Mouse (Mus musculus) neural tube, embryonic 14.5 days (tissue): Measurements from ENCODE around the gene Nell1. TPM values are rescaled to one million over a fixed set of nuclear protein-coding genes. Genes with fewer than 3 reads are reported as not detected.

ENCODE experiments used
- ATAC-seq: fragments of 200-750 bp; cut with Nextera tagmentation; 2 replicates; pipeline ENCODE4 v1.8.0; 2017; ENCODE audit warnings: low read depth, mild to moderate bottlenecking, moderate TSS enrichment, moderate library complexity
- H3K27ac ChIP-seq: fragments of 300-500 bp; sonication (generic); 2 replicates; pipeline ENCODE4 v1.5.1; 2014; ENCODE audit warnings: low read depth, mild to moderate bottlenecking, control low read depth, low read length, moderate library complexity, mixed read lengths
- H3K27me3 ChIP-seq: fragments of 300-500 bp; sonication (generic); 2 replicates; pipeline ENCODE4 v1.6.1; 2014; ENCODE audit warnings: low read length; ENCODE audit not compliant: control insufficient read depth, insufficient read depth
- H3K36me3 ChIP-seq: fragments of 300-500 bp; sonication (generic); 2 replicates; pipeline ENCODE4 v1.6.1; 2014; ENCODE audit warnings: low read length, mixed read lengths; ENCODE audit not compliant: control insufficient read depth, insufficient read depth
- H3K4me1 ChIP-seq: fragments of 300-500 bp; sonication (generic); 2 replicates; pipeline ENCODE4 v1.6.1; 2014; ENCODE audit warnings: low read length; ENCODE audit not compliant: control insufficient read depth, insufficient read depth
- H3K4me2 ChIP-seq: fragments of 300-500 bp; sonication (generic); 2 replicates; pipeline ENCODE4 v1.6.1; 2014; ENCODE audit warnings: mild to moderate bottlenecking, low read depth, low read length, control low read depth
- H3K4me3 ChIP-seq: fragments of 300-500 bp; sonication (generic); 2 replicates; pipeline ENCODE4 v1.5.1; 2014; ENCODE audit warnings: low read depth, low read length, control low read depth, mixed read lengths
- H3K9ac ChIP-seq: fragments of 300-500 bp; sonication (generic); replicated peaks from 2 replicates; pipeline ENCODE4 v1.6.1; 2014; ENCODE audit warnings: low read depth, mild to moderate bottlenecking, control low read depth, low read length, mixed read lengths
- H3K9me3 ChIP-seq: fragments of 300-500 bp; sonication (generic); 2 replicates; pipeline ENCODE4 v1.6.1; 2016; ENCODE audit warnings: low read length; ENCODE audit not compliant: control insufficient read depth
- WGBS: fragments of 180-500 bp; shearing (Covaris S2); extraction: QIAGEN DNeasy Blood & Tissue Kit; methylation state at CpG from one replicate; pipeline ENCODE4 v1.1.7; 2014; 5-methylcytosine and 5-hydroxymethylcytosine counted together
- polyA plus RNA-seq: library from polyadenylated mRNA; unstranded; fragments of >200 nt; fragmentation: Nextera tagmentation; extraction: Ambion mirVana; gene quantifications from 2 replicates; pipeline ENCODE4 v1.2.1, GENCODE M21; 2014

Nell1 gene
- polyA plus RNA-seq, 1 experiment from 2014 or later, result 51.3 TPM

GRCm38 (mm10) chr7:50137706-50138105 is 163.0 kb downstream of the Nell1 start:
- Histone ChIP-seq H3K27me3 (no peaks in the 10 kb centered on the region), H3K4me1 (no peaks in the 10 kb centered on the region), H3K9me3 (no peaks in the 10 kb centered on the region), H3K9ac (no peak overlapping the region), H3K4me3 (no peak overlapping the region), H3K4me2 (no peak overlapping the region), H3K27ac (no peak overlapping the region), H3K36me3 (no peaks in the 10 kb centered on the region)
- WGBS, result 94% methylated on average over 3 of the region's 3 CpGs
- no peak for ATAC-seq

GRCm38 (mm10) chr7:50149326-50149725 is 174.7 kb downstream of the Nell1 start:
- H3K27me3 ChIP-seq, result no peaks in the 10 kb centered on the region
- H3K9ac ChIP-seq, result no peak overlapping the region
- H3K27ac ChIP-seq, result no peak overlapping the region
- 97% methylated on average over 7 of the region's 7 CpGs for WGBS
- H3K36me3 ChIP-seq, result no peaks in the 10 kb centered on the region
- H3K4me2 ChIP-seq, result no peak overlapping the region
- H3K9me3 ChIP-seq, result no peaks in the 10 kb centered on the region
- H3K4me3 ChIP-seq, result no peak overlapping the region
- H3K4me1 ChIP-seq, result no peaks in the 10 kb centered on the region
- ATAC-seq, result no peak

DNA sequence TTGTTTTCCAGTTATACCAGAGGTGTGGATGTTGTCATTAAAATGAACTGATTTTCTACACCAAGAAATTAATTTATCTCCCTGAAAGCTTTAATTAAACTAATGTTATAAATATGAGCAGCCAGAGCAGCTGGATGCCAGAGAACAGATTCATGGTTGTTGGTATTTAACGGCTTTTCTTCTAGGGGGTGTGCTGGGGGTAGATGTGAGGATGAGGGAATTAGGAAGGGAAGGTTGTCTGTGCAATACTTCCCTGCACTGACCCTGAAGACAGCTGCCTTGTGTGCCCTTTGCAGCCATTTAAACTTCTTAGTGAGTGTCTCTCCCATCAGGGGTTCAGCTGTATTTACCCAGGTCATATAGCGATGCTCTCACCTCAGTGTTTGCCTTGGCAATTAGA is 176.2 kb downstream of the Nell1 start:
- H3K9ac ChIP-seq, result no peak overlapping the region
- H3K9me3 ChIP-seq, result no peaks in the 10 kb centered on the region
- H3K4me2 ChIP-seq, result no peak overlapping the region
- no peak overlapping the region for H3K27ac ChIP-seq
- H3K4me3 ChIP-seq, result no peak overlapping the region
- no peaks in the 10 kb centered on the region for H3K27me3 ChIP-seq
- H3K4me1 ChIP-seq, result no peaks in the 10 kb centered on the region
- ATAC-seq, result peak; percentile 68
- H3K36me3 ChIP-seq, result no peaks in the 10 kb centered on the region
- WGBS, result 54% methylated on average over 2 of the region's 2 CpGs

DNA sequence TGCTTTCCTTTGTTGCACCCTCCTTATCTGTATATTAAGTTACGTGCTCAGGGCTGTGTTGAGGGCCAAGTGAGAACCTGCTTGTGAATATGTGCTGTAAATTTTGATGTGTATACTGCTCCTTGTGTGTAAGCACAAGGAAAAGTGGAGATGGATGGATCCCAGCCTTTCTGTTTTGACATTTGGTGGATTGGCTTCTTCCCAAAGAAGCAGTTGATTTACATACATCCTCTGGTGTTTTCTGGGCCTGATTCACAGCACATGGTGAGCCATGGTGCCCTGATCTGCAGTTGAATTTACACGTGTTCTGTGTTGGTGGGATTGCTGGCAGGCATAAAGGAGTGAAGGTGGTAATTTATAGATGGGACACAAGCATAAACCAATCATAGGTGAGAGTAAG is 179.0 kb downstream of the Nell1 start:
- 58% methylated on average over 2 of the region's 2 CpGs for WGBS
- ATAC-seq, result no peak
- Histone ChIP-seq H3K27me3 (no peaks in the 10 kb centered on the region), H3K9ac (no peak overlapping the region), H3K27ac (no peak overlapping the region), H3K36me3 (no peaks in the 10 kb centered on the region), H3K4me1 (no peaks in the 10 kb centered on the region), H3K9me3 (no peaks in the 10 kb centered on the region), H3K4me3 (no peak overlapping the region), H3K4me2 (no peak overlapping the region)

DNA sequence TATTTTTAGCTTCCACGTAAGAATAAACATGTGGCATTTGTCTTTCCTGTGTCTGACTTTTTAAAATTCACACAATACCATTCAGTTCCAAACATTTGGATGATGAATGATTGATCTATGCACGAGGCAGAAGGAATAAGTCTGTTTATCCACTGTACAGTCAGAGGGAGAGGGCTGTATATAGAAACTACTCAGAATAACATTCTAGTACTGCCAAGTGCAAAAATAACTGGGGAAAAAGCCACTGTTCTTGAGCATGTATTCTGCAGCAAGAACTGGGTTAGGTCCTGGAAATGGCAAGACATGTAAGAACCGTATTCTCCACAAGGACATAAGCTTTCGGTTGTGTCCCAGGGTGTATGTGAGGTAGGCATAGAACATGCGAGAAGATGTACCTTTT is 187.9 kb downstream of the Nell1 start:
- H3K9ac ChIP-seq, result no peak overlapping the region
- no peaks in the 10 kb centered on the region for H3K9me3 ChIP-seq
- no peaks in the 10 kb centered on the region for H3K27me3 ChIP-seq
- H3K4me3 ChIP-seq, result no peak overlapping the region
- no peak overlapping the region for H3K4me2 ChIP-seq
- WGBS, result 88% methylated on average over 5 of the region's 5 CpGs
- H3K27ac ChIP-seq, result no peak overlapping the region
- H3K4me1 ChIP-seq, result no peaks in the 10 kb centered on the region
- ATAC-seq, result no peak
- H3K36me3 ChIP-seq, result no peaks in the 10 kb centered on the region

DNA sequence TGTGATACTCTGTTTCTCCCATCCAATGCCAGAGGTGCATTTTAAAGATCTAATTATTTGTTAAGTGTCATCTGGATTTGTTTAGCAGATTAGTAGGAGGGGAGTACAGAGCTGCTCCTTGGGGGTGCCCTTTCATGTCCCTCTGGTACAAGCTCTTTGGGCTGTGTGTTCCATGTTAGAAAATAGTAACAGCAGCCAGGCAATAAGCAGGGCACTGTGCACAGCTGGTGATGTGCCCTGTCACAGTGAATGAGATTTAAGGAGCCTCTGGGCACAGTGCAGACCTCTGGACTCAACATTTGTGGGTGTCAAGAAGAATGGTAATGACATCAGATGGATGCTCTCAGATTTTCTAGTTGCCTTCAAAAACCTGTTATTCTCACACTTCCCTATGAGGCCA is 194.1 kb downstream of the Nell1 start:
- no peak overlapping the region for H3K9ac ChIP-seq
- no peak for ATAC-seq
- no peaks in the 10 kb centered on the region for H3K4me1 ChIP-seq
- H3K4me2 ChIP-seq, result no peak overlapping the region
- no peak overlapping the region for H3K27ac ChIP-seq
- H3K36me3 ChIP-seq, result no peaks in the 10 kb centered on the region
- H3K9me3 ChIP-seq, result no peaks in the 10 kb centered on the region
- H3K27me3 ChIP-seq, result no peaks in the 10 kb centered on the region
- H3K4me3 ChIP-seq, result no peak overlapping the region

GRCm38 (mm10) chr7:50186306-50186705 is 211.6 kb downstream of the Nell1 start:
- ATAC-seq, result no peak
- 94% methylated on average over 6 of the region's 6 CpGs for WGBS
- H3K27ac ChIP-seq, result no peak overlapping the region
- H3K9me3 ChIP-seq, result no peaks in the 10 kb centered on the region
- H3K4me1 ChIP-seq, result no peaks in the 10 kb centered on the region
- H3K4me3 ChIP-seq, result no peak overlapping the region
- no peak overlapping the region for H3K4me2 ChIP-seq
- H3K36me3 ChIP-seq, result no peaks in the 10 kb centered on the region
- H3K9ac ChIP-seq, result no peak overlapping the region
- H3K27me3 ChIP-seq, result no peaks in the 10 kb centered on the region

DNA sequence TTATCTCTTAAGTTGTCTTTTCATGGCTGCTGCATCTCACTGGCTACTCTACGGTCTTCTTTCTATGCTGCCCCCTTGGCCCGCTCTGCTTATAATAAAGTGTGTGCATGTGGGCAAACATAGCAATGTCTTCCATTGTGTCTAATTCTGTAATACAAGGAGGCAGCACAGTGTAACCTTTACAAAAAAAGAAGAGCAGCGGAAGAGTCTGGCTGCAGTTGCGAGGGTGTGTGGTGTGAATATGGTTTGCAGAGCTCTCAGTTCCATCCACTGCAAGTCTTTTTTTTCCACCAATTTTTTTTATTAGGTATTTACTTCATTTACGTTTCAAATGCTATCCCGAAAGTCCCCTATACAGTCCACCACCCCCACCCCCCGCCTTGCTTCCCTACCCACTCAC is 219.3 kb downstream of the Nell1 start:
- Histone ChIP-seq H3K4me2 (no peak overlapping the region), H3K4me3 (no peak overlapping the region), H3K27ac (no peak overlapping the region), H3K36me3 (no peaks in the 10 kb centered on the region), H3K27me3 (no peaks in the 10 kb centered on the region), H3K9me3 (no peaks in the 10 kb centered on the region), H3K4me1 (no peaks in the 10 kb centered on the region), H3K9ac (no peak overlapping the region)
- WGBS, result 96% methylated on average over 7 of the region's 7 CpGs
- no peak for ATAC-seq

- H3K9ac ChIP-seq, result no peak overlapping the region
- H3K4me3 ChIP-seq, result no peak overlapping the region
- 60% methylated on average over 3 of the region's 3 CpGs for WGBS
Measured at GRCm38 (mm10) chr7:50195080-50195611, 220.5 kb downstream of the Nell1 start.

GRCm38 (mm10) chr7:50205268-50205667 is 230.6 kb downstream of the Nell1 start:
- H3K27me3 ChIP-seq, result no peaks in the 10 kb centered on the region

More at GRCm38 (mm10) chr7:50195080-50195611, 220.5 kb downstream of the Nell1 start:
- Histone ChIP-seq H3K27me3 (no peaks in the 10 kb centered on the region), H3K9me3 (no peaks in the 10 kb centered on the region), H3K27ac (no peak overlapping the region), H3K36me3 (no peaks in the 10 kb centered on the region), H3K4me1 (no peaks in the 10 kb centered on the region), H3K4me2 (no peak overlapping the region)
- no peak for ATAC-seq

More at GRCm38 (mm10) chr7:50205268-50205667, 230.6 kb downstream of the Nell1 start:
- Histone ChIP-seq H3K36me3 (no peaks in the 10 kb centered on the region), H3K27ac (no peak overlapping the region), H3K4me1 (no peaks in the 10 kb centered on the region), H3K9ac (no peak overlapping the region), H3K4me2 (no peak overlapping the region), H3K4me3 (no peak overlapping the region), H3K9me3 (no peaks in the 10 kb centered on the region)
- 75% methylated on average over 2 of the region's 2 CpGs for WGBS
- ATAC-seq, result no peak
